Mouse (Mus musculus) hindbrain, embryonic 15.5 days (tissue): ENCODE measurements around the gene Fam110a. TPM values are rescaled to one million over a fixed set of nuclear protein-coding genes. Genes with fewer than 3 reads are reported as not detected.

Source experiments
- ATAC-seq: fragments of 200-750 bp; cut with Nextera tagmentation; 2 replicates; pipeline ENCODE4 v1.8.0; 2017; ENCODE audit warnings: low read depth, moderate number of reproducible peaks, moderate TSS enrichment; ENCODE audit not compliant: low FRiP score
- H3K27ac ChIP-seq: fragments of 300-500 bp; sonication (generic); replicated peaks from 2 replicates; pipeline ENCODE4 v1.5.1; 2015; ENCODE audit warnings: mild to moderate bottlenecking, inconsistent platforms
- H3K27me3 ChIP-seq: fragments of 300-500 bp; sonication (generic); 2 replicates; pipeline ENCODE4 v1.6.1; 2015; ENCODE audit warnings: control low read depth, inconsistent platforms
- H3K36me3 ChIP-seq: fragments of 300-500 bp; sonication (generic); 2 replicates; pipeline ENCODE4 v1.6.1; 2015; ENCODE audit warnings: control low read depth, inconsistent platforms
- H3K4me1 ChIP-seq: fragments of 300-500 bp; sonication (generic); replicated peaks from 2 replicates; pipeline ENCODE4 v1.6.1; 2015; ENCODE audit warnings: control low read depth, inconsistent platforms
- H3K4me2 ChIP-seq: fragments of 300-500 bp; sonication (generic); 2 replicates; pipeline ENCODE4 v1.6.1; 2015; ENCODE audit warnings: moderate library complexity, mild to moderate bottlenecking, inconsistent platforms
- H3K4me3 ChIP-seq: fragments of 300-500 bp; sonication (generic); 2 replicates; pipeline ENCODE4 v1.5.1; 2015; ENCODE audit warnings: mild to moderate bottlenecking, inconsistent platforms
- H3K9ac ChIP-seq: fragments of 300-500 bp; sonication (generic); 2 replicates; pipeline ENCODE4 v1.6.1; 2015; ENCODE audit warnings: inconsistent platforms
- H3K9me3 ChIP-seq: fragments of 300-500 bp; sonication (generic); 2 replicates; pipeline ENCODE4 v1.6.1; 2016; ENCODE audit warnings: control low read depth, inconsistent platforms
- WGBS: fragments of 180-500 bp; shearing (Covaris S2); methylation state at CpG from one replicate; pipeline ENCODE4 v1.1.7; 2015; 5-methylcytosine and 5-hydroxymethylcytosine counted together
- polyA plus RNA-seq: library from polyadenylated mRNA; unstranded; fragments of >200 nt; fragmentation: Nextera tagmentation; extraction: Ambion mirVana; gene quantifications from 2 replicates; pipeline ENCODE4 v1.2.1, GENCODE M21; 2015

Gene Fam110a
- polyA plus RNA-seq, 1 experiment from 2014 or later, result 48.3 TPM

GRCm38 (mm10) chr2:151947617-151948016 is 32.4 kb downstream of the Fam110a start:
- no peak overlapping the region for H3K4me2 ChIP-seq
- peaks cover 3% of the 10 kb centered on the region for H3K4me1 ChIP-seq
- no peaks in the 10 kb centered on the region for H3K27me3 ChIP-seq
- no peak overlapping the region for H3K4me3 ChIP-seq
- H3K9me3 ChIP-seq, result no peaks in the 10 kb centered on the region
- ATAC-seq, result peak; percentile 60
- no peaks in the 10 kb centered on the region for H3K36me3 ChIP-seq
- no peak overlapping the region for H3K9ac ChIP-seq
- 98% methylated on average over 2 of the region's 2 CpGs for WGBS
- no peak overlapping the region for H3K27ac ChIP-seq

DNA sequence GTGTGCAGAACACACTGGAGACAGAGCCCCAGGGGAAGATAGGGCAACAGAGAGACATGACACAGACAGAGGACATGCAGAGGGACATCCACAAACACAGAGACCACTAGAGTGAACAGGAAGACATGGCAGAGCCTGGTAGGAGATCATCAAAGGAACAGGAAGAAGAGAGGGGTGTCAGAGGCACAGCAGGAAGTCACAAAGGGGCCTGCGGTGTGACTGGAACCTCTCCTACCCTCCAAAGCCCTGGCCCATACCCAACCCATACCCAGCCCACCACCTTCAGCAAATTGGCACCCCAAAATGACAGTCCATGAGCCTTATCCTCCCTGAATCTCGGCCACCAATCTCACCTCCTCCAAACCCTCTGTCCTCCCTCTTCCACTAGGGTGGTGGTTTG is 35.9 kb downstream of the Fam110a start:
- no peak overlapping the region for H3K4me2 ChIP-seq
- H3K4me1 ChIP-seq, result peaks cover 2% of the 10 kb centered on the region; the same call in 1 of the 2 replicates
- no peaks in the 10 kb centered on the region for H3K27me3 ChIP-seq
- H3K9me3 ChIP-seq, result no peaks in the 10 kb centered on the region
- no peak overlapping the region for H3K9ac ChIP-seq
- no peak for ATAC-seq
- 64% methylated on average over 2 of the region's 2 CpGs for WGBS
- H3K4me3 ChIP-seq, result no peak overlapping the region
- no peak overlapping the region for H3K27ac ChIP-seq
- no peaks in the 10 kb centered on the region for H3K36me3 ChIP-seq

DNA sequence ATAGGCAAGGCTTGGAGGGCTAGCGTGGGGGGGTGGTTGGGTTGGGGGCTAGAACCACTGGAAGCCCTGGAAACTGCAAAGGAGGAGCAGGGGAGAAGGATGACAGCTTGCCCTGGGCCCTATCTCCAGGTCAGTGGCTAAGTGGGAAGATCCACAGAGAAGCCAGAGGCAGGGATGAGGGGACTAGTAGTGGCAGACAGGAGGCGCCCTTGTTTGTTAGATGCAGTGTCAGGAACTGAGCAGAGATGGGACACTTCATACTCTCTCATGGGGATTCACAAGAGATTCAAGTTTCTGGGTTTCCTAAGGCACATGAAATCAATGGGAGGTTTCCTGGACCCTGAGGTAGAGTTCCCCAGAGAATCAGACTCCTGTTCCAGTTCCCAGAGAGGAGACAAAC is 38.8 kb downstream of the Fam110a start:
- Histone ChIP-seq H3K27me3 (no peaks in the 10 kb centered on the region), H3K9me3 (no peaks in the 10 kb centered on the region), H3K9ac (no peak overlapping the region), H3K36me3 (no peaks in the 10 kb centered on the region), H3K27ac (no peak overlapping the region), H3K4me1 (peaks cover 11% of the 10 kb centered on the region), H3K4me3 (no peak overlapping the region), H3K4me2 (no peak overlapping the region)
- 46% methylated on average over 2 of the region's 2 CpGs for WGBS
- no peak for ATAC-seq

- Histone ChIP-seq H3K27ac (no peak overlapping the region), H3K9ac (no peak overlapping the region), H3K4me3 (no peak overlapping the region), H3K27me3 (no peaks in the 10 kb centered on the region), H3K36me3 (no peaks in the 10 kb centered on the region), H3K9me3 (no peaks in the 10 kb centered on the region), H3K4me1 (peaks cover 11% of the 10 kb centered on the region), H3K4me2 (no peak overlapping the region)
- 82% methylated on average over 5 of the region's 5 CpGs for WGBS
- no peak for ATAC-seq
Measured at GRCm38 (mm10) chr2:151939651-151940420, 40.2 kb downstream of the Fam110a start.

DNA sequence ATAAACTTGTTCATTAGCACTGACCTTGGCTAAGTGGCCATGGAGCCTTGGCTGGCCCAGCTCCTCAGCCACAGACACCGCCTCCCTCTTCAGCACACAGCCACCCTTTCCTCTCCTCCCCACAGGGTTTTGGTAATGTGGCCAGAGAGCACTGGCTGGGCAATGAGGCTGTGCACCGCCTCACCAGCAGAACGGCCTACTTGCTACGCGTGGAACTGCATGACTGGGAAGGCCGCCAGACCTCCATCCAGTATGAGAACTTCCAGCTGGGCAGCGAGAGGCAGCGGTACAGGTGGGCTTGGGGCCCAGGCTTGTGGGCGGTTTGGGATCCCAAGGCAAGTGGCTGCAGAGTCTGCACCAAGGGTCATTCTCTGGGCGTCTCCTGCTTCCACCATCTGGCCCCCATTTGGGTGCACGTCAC is 41.2 kb downstream of the Fam110a start:
- 63% methylated on average over 11 of the region's 11 CpGs for WGBS
- no peak; the same call in 1 of the 2 replicates for ATAC-seq
- H3K9ac ChIP-seq, result no peak overlapping the region
- H3K4me2 ChIP-seq, result no peak overlapping the region
- no peak overlapping the region for H3K4me3 ChIP-seq
- no peaks in the 10 kb centered on the region for H3K9me3 ChIP-seq
- no peaks in the 10 kb centered on the region for H3K27me3 ChIP-seq
- H3K4me1 ChIP-seq, result peaks cover 11% of the 10 kb centered on the region
- H3K27ac ChIP-seq, result no peak overlapping the region
- H3K36me3 ChIP-seq, result no peaks in the 10 kb centered on the region

- WGBS, result 34% methylated on average over 3 of the region's 3 CpGs
- H3K4me1 ChIP-seq, result peaks cover 11% of the 10 kb centered on the region
- no peak overlapping the region for H3K4me3 ChIP-seq
- no peaks in the 10 kb centered on the region for H3K27me3 ChIP-seq
- ATAC-seq, result no peak
- no peak overlapping the region for H3K4me2 ChIP-seq
- H3K27ac ChIP-seq, result no peak overlapping the region; the same call in 1 of the 2 replicates
- no peaks in the 10 kb centered on the region for H3K36me3 ChIP-seq
- H3K9ac ChIP-seq, result no peak overlapping the region
- no peaks in the 10 kb centered on the region for H3K9me3 ChIP-seq
Measured at GRCm38 (mm10) chr2:151937893-151938292, 42.1 kb downstream of the Fam110a start.

DNA sequence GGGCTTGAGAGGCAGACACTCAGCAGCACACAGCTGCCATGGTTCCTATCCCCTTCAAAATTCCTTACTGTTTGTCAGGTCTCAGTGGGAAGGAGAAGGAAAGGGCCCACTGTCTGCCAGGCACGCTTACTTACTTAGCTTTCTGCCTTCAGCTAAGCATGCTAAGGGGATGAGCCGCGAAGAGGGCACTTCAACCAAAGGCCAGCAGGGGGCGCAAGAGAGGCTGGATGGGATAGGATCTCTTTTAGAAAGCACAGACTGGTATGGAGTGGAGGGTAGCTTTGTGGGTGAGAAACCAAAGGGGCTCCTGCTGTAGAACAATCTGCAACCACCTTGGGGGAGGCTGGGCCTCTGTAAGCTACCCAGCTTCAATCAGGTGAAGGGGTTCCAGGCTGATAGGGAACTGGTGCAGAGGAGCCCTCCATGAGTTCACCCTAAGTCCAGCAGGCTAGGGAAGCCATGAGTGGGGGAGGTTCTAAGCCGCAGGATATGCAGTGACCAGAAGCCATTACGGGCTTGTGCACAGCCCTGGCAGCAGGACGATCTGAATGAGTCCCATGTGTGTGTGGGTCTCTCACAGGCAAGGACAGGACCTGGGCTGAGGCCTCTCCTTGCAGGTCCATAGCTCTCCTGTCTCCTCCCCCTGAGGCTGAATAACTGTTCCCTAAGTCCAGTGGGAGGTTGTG is 49.5 kb downstream of the Fam110a start:
- Histone ChIP-seq H3K36me3 (no peaks in the 10 kb centered on the region), H3K27ac (no peak overlapping the region), H3K9me3 (no peaks in the 10 kb centered on the region), H3K4me3 (no peak overlapping the region), H3K4me2 (no peak overlapping the region), H3K4me1 (peaks cover under 1% of the 10 kb centered on the region; the same call in 1 of the 2 replicates), H3K9ac (no peak overlapping the region), H3K27me3 (no peaks in the 10 kb centered on the region)
- peak; percentile 35; the same call in 1 of the 2 replicates for ATAC-seq
- WGBS, result 33% methylated on average over 7 of the region's 7 CpGs

DNA sequence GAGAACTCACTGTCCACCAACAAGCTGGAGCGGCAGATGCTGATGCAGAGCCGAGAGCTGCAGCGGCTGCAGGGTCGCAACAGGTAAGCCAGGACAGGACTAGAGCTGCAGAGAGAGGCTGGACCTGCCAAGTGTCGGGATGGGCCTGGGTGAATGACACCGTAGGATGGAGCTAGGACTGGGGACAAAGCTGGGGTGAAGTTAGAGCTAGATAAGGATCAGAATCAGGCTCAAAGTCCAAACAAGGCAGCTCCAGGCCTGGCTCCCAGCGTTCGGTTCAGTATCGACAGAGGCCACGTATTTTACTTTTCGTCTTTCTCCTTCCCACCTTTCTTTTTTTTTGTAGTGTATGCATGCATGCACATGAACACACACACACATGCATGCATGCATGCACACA is 52.9 kb downstream of the Fam110a start:
- no peak overlapping the region for H3K4me3 ChIP-seq
- H3K9me3 ChIP-seq, result no peaks in the 10 kb centered on the region
- no peaks in the 10 kb centered on the region for H3K27me3 ChIP-seq
- no peak overlapping the region for H3K27ac ChIP-seq
- no peak for ATAC-seq
- H3K4me2 ChIP-seq, result no peak overlapping the region
- no peaks in the 10 kb centered on the region for H3K36me3 ChIP-seq
- 93% methylated on average over 11 of the region's 11 CpGs for WGBS
- no peak overlapping the region for H3K9ac ChIP-seq
- H3K4me1 ChIP-seq, result peaks cover 5% of the 10 kb centered on the region; the same call in 1 of the 2 replicates

- Histone ChIP-seq H3K4me3 (no peak overlapping the region), H3K4me2 (no peak overlapping the region), H3K36me3 (no peaks in the 10 kb centered on the region), H3K4me1 (peaks cover 5% of the 10 kb centered on the region; the same call in 1 of the 2 replicates), H3K9ac (no peak overlapping the region), H3K27ac (no peak overlapping the region), H3K27me3 (no peaks in the 10 kb centered on the region), H3K9me3 (no peaks in the 10 kb centered on the region)
- ATAC-seq, result 0 out of 2 replicates have a peak, but pooled peaks have one; percentile 55
- WGBS, result 59% methylated on average over 4 of the region's 4 CpGs
Measured at GRCm38 (mm10) chr2:151925715-151926114, 54.3 kb downstream of the Fam110a start.

DNA sequence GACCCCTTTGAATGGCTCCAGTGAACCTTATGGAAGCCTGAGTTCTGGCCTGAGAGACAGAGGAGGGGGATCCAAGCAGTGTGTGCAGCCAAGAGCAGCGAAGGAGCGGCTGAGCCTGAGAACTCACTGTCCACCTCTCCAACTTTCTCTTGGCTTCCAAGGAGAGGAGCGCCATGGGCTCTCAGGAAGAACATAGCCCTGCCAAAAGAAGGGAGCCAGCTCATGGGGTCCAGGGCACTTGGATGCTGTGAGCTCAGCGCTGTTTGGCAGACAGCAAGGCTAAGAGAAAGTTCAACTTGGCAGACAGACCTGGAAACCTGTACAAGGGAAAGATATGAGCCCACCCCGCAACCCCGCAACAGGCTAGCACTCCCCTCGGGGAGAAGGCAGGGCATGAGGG is 55.7 kb downstream of the Fam110a start:
- Histone ChIP-seq H3K4me3 (no peak overlapping the region), H3K4me2 (no peak overlapping the region), H3K27ac (no peak overlapping the region), H3K9ac (no peak overlapping the region), H3K36me3 (no peaks in the 10 kb centered on the region), H3K9me3 (no peaks in the 10 kb centered on the region), H3K27me3 (no peaks in the 10 kb centered on the region), H3K4me1 (peaks cover 5% of the 10 kb centered on the region; the same call in 1 of the 2 replicates)
- ATAC-seq, result no peak
- 68% methylated on average over 7 of the region's 7 CpGs for WGBS

- no peaks in the 10 kb centered on the region for H3K9me3 ChIP-seq
- H3K27me3 ChIP-seq, result no peaks in the 10 kb centered on the region
- H3K4me3 ChIP-seq, result no peak overlapping the region
- no peak overlapping the region for H3K27ac ChIP-seq
- no peak for ATAC-seq
- no peaks in the 10 kb centered on the region for H3K36me3 ChIP-seq
- no peak overlapping the region for H3K4me2 ChIP-seq
- H3K4me1 ChIP-seq, result peaks cover 5% of the 10 kb centered on the region; the same call in 1 of the 2 replicates
- no peak overlapping the region for H3K9ac ChIP-seq
- 76% methylated on average over 4 of the region's 4 CpGs for WGBS
Measured at GRCm38 (mm10) chr2:151921596-151921995, 58.4 kb downstream of the Fam110a start.

GRCm38 (mm10) chr2:151921068-151921467 is 59.0 kb downstream of the Fam110a start:
- no peak for ATAC-seq
- H3K4me3 ChIP-seq, result no peak overlapping the region
- peaks cover 6% of the 10 kb centered on the region; the same call in 1 of the 2 replicates for H3K4me1 ChIP-seq
- H3K36me3 ChIP-seq, result no peaks in the 10 kb centered on the region
- no peaks in the 10 kb centered on the region for H3K9me3 ChIP-seq
- H3K9ac ChIP-seq, result no peak overlapping the region
- WGBS, result 53% methylated on average over 8 of the region's 8 CpGs
- H3K27me3 ChIP-seq, result no peaks in the 10 kb centered on the region
- no peak overlapping the region for H3K4me2 ChIP-seq
- no peak overlapping the region for H3K27ac ChIP-seq
